Mouse (Mus musculus): ENCODE measurements around the gene A830031A19Rik.

DNA sequence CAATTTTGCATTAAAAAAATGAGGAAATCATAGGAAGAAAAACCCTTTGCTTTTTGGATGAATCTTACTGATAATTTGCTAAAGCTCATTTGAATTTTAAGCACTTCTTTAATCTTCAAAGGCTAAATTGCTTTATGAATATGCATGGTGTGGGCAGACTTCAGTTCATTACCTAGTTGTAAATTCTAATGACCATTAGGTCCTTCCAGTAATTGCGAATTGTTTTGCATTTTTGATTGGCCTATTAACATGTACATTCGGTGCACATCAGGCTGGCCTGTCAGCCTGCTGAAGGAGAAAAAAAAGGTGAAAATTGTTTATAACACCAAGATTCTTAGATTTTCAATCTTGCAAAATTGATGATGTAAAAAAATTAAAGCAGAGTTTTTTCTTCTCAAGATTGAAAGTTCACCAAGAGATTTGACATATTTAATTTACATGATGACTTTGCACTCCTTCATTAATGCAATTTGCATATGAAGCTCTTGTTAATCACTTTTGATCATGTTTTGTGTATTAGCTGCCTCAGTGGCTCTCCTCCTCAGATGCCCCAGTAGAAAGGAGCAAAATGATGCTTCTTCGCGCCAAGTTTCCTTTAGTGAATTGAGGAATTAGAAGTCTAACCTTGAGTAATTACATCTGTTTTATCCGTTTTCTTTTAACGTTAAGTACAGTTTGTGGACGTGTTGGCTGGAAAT, 21.0 kb upstream of the A830031A19Rik start:
- TF ChIP-seq POLR2A (IDR thresholded peaks at IDR 0.05; ENCODE audit: insufficient read depth, low read length) (no peak), EP300 (IDR thresholded peaks at IDR 0.05; ENCODE audit: insufficient read depth, low read depth, low read length) (no peak)

Measured in ES-Bruce4 (cell line).